Mouse (Mus musculus): Measurements from ENCODE around the gene Kdm6b.

- TF ChIP-seq EP300 (IDR thresholded peaks at IDR 0.05; ENCODE audit: low read depth) (no peak), CTCF (IDR thresholded peaks at IDR 0.05; ENCODE audit: low read depth) (no peak)
These were observed 23.7 kb downstream of the Kdm6b start for GRCm38 (mm10) chr11:69389531-69390399.

Measured in liver, postnatal 0 days (tissue).